Mouse (Mus musculus): ENCODE results near the gene Gm48551. TPM values are rescaled to one million over a fixed set of nuclear protein-coding genes. Genes with fewer than 3 reads are reported as not detected.

The Gm48551 gene
- polyA plus RNA-seq, 1 experiment = 3.7 TPM

GRCm38 (mm10) chr10:81406504-81407440, 22.5 kb downstream of the Gm48551 start:
- Histone ChIP-seq H3K4me3 (replicated peaks; ENCODE audit: extremely low read depth, low read depth, low read length) (no peak overlapping the region), H3K4me1 (ENCODE audit: control insufficient read depth, insufficient read depth, low read length) (peaks cover 70% of the 10 kb centered on the region)
- WGBS = 49% methylated on average over 24 of the region's 24 CpGs
- no peak for TF ChIP-seq CTCF (IDR thresholded peaks at IDR 0.05; ENCODE audit: insufficient read depth, low read length)
- TF ChIP-seq POLR2A (IDR thresholded peaks at IDR 0.05; ENCODE audit: borderline replicate concordance, extremely low read depth, low read depth, low read length) = no peak
- DNase-seq = no peak

- peak; percentile 77 for DNase-seq
- TF ChIP-seq CTCF (IDR thresholded peaks at IDR 0.05; ENCODE audit: insufficient read depth, low read length) (no peak), POLR2A (IDR thresholded peaks at IDR 0.05; ENCODE audit: borderline replicate concordance, extremely low read depth, low read depth, low read length) (no peak)
- Histone ChIP-seq H3K4me1 (ENCODE audit: control insufficient read depth, insufficient read depth, low read length) (peaks cover 72% of the 10 kb centered on the region), H3K4me3 (replicated peaks; ENCODE audit: extremely low read depth, low read depth, low read length) (peak overlapping the region; percentile 27)
- 24% methylated on average over 31 of the region's 31 CpGs for whole genome bisulfite sequencing
These were observed 23.5 kb downstream of the Gm48551 start for GRCm38 (mm10) chr10:81407539-81408423.

GRCm38 (mm10) chr10:81408424-81408729, 24.1 kb downstream of the Gm48551 start:
- no peak overlapping the region for H3K4me3 ChIP-seq (replicated peaks; ENCODE audit: extremely low read depth, low read depth, low read length)
- H3K4me1 ChIP-seq (ENCODE audit: control insufficient read depth, insufficient read depth, low read length) = peaks cover 76% of the 10 kb centered on the region
- DNase-seq = no peak
- TF ChIP-seq POLR2A (IDR thresholded peaks at IDR 0.05; ENCODE audit: borderline replicate concordance, extremely low read depth, low read depth, low read length) = no peak
- TF ChIP-seq CTCF (IDR thresholded peaks at IDR 0.05; ENCODE audit: insufficient read depth, low read length) = no peak
- 65% methylated on average over 13 of the region's 13 CpGs for WGBS

DNA sequence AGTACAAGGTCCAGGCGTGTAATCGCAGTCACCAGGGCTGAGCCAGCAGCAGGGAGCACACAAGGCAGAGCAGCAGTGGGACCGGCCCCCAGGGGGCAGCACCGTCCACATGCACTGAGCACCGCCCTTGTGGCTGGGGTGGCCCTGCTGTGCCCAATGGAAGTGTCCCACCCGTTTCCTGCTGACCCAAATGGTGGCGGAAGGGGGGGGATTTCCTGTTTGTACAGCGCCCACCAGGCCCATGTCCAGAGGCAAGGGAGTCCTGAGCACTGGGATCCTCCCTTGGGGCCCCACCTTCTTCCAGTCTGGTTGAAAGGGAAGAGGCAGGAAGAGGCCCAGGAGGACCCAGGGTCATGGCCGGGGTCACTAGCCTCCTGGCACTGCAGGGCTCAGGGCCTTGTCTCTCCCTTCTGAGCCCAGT, 24.6 kb downstream of the Gm48551 start:
- Histone ChIP-seq H3K4me3 (replicated peaks; ENCODE audit: extremely low read depth, low read depth, low read length) (no peak overlapping the region), H3K4me1 (ENCODE audit: control insufficient read depth, insufficient read depth, low read length) (peaks cover 80% of the 10 kb centered on the region)
- 18% methylated on average over 9 of the region's 9 CpGs for WGBS
- peak; percentile 86 for DNase-seq
- TF ChIP-seq POLR2A (IDR thresholded peaks at IDR 0.05; ENCODE audit: borderline replicate concordance, extremely low read depth, low read depth, low read length) = no peak; the same call in 1 of the 2 replicates
- TF ChIP-seq CTCF (IDR thresholded peaks at IDR 0.05; ENCODE audit: insufficient read depth, low read length) = peak; percentile 88

- peaks cover 82% of the 10 kb centered on the region for H3K4me1 ChIP-seq (ENCODE audit: control insufficient read depth, insufficient read depth, low read length)
These were observed 25.1 kb downstream of the Gm48551 start for GRCm38 (mm10) chr10:81409330-81409729.

GRCm38 (mm10) chr10:81410350-81410749, 26.1 kb downstream of the Gm48551 start:
- no peak for TF ChIP-seq CTCF (IDR thresholded peaks at IDR 0.05; ENCODE audit: insufficient read depth, low read length)
- 26% methylated on average over 4 of the region's 4 CpGs for WGBS
- Histone ChIP-seq H3K4me3 (replicated peaks; ENCODE audit: extremely low read depth, low read depth, low read length) (no peak overlapping the region), H3K4me1 (ENCODE audit: control insufficient read depth, insufficient read depth, low read length) (peaks cover 84% of the 10 kb centered on the region)
- peak; percentile 42 for DNase-seq

More at GRCm38 (mm10) chr10:81409330-81409729, 25.1 kb downstream of the Gm48551 start:
- no peak overlapping the region for H3K4me3 ChIP-seq (replicated peaks; ENCODE audit: extremely low read depth, low read depth, low read length)
- 33% methylated on average over 8 of the region's 8 CpGs for WGBS
- TF ChIP-seq CTCF (IDR thresholded peaks at IDR 0.05; ENCODE audit: insufficient read depth, low read length) (no peak), POLR2A (IDR thresholded peaks at IDR 0.05; ENCODE audit: borderline replicate concordance, extremely low read depth, low read depth, low read length) (no peak)
- no peak for DNase-seq

DNA sequence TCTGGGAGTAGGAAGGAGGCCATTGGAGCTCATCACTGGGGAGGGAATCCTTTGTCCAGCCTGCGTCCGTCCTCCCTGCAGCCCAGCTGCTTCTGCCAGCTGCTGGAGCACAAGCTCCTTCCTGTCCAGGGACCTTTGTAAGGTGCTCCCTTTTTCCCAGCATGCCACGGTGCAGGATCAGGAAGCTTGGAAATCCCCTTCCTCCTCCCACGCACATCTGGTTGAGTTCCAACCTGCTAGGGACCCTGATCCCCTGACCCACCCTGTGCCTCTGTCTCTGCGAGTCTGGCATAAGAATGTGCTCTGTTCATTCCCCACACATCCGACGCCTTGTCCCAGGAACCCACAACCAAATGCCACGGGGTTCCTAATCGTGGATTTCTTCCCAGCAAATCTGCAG, 26.7 kb downstream of the Gm48551 start:
- DNase-seq = no peak
- TF ChIP-seq POLR2A (IDR thresholded peaks at IDR 0.05; ENCODE audit: borderline replicate concordance, extremely low read depth, low read depth, low read length) (no peak; the same call in 1 of the 2 replicates), CTCF (IDR thresholded peaks at IDR 0.05; ENCODE audit: insufficient read depth, low read length) (no peak)
- Histone ChIP-seq H3K4me3 (replicated peaks; ENCODE audit: extremely low read depth, low read depth, low read length) (no peak overlapping the region), H3K4me1 (ENCODE audit: control insufficient read depth, insufficient read depth, low read length) (peaks cover 87% of the 10 kb centered on the region)
- 36% methylated on average over 9 of the region's 9 CpGs for WGBS

DNA sequence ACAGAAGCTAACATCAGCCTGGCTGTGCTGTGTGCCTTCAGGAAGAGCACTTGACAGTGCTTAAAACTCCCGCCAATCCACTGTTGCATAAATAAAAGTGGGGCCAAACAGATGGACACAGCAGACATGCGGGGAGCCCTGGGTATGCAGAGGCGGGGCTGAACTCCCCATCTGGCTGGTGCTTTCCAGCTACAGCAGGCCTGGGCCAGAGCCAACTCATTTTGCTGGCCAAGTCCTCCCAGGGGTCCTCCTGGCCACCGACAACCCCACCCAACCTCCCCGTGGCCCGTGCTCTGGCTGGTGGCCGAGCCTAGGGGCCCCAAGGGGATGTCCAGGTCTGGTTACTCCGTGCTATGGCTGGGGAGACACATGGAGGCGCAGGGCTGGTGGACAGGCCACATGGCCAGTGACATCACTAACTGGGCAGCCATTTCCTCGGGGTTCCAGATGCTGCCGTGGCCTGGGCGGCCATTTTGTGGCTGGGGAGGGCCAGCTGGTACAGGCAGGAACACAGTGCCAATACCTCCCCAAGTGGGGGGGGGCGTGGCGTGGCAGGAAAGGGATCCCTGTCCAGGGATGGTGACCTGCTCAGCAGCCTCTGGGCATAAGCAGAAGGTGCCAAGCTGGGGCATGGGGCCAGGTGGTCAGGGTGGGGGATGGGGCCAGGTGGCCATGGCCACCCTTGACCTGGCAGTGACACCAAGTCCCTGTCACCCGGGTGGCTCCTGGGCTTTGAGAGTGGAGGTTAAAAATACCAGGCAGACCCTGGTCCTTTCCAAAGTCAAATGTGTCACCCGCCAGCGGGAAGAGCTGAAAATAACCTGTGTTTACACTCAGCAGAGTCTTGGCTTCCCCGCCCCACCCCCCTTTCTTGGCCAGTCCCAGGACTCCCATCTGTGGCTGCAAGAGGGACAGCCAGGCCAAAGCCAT, 27.5 kb downstream of the Gm48551 start:
- TF ChIP-seq POLR2A (IDR thresholded peaks at IDR 0.05; ENCODE audit: borderline replicate concordance, extremely low read depth, low read depth, low read length) (peak; percentile 28; the same call in 1 of the 2 replicates), CTCF (IDR thresholded peaks at IDR 0.05; ENCODE audit: insufficient read depth, low read length) (no peak)
- peaks cover 90% of the 10 kb centered on the region for H3K4me1 ChIP-seq (ENCODE audit: control insufficient read depth, insufficient read depth, low read length)
- no peak overlapping the region for H3K4me3 ChIP-seq (replicated peaks; ENCODE audit: extremely low read depth, low read depth, low read length)
- DNase-seq = peak; percentile 80
- WGBS = 15% methylated on average over 18 of the region's 18 CpGs

All from lung, adult 2 months (tissue).